Mouse (Mus musculus) kidney, adult 8-10 months (tissue): ENCODE data around the gene Crcp.

Source experiments
- DNase-seq, 2 experiments: peaks; one replicate each; pipeline ENCODE4 v3.0.0; 2022

Crcp gene

DNA sequence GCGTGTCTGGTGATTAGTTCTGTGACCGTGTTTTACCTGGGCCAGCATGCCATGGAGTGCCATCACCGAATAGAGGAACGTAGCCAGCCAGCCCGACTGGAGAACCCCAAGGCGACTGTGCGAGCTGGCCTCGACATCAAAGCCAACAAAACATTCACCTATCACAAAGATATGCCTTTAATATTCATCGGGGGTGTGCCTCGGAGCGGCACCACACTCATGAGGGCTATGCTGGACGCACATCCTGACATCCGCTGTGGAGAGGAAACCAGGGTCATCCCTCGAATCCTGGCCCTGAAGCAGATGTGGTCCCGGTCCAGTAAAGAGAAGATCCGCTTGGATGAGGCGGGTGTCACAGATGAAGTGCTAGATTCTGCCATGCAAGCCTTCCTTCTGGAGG, 72.6 kb downstream of the Crcp start:
- no peak for DNase-seq

DNA sequence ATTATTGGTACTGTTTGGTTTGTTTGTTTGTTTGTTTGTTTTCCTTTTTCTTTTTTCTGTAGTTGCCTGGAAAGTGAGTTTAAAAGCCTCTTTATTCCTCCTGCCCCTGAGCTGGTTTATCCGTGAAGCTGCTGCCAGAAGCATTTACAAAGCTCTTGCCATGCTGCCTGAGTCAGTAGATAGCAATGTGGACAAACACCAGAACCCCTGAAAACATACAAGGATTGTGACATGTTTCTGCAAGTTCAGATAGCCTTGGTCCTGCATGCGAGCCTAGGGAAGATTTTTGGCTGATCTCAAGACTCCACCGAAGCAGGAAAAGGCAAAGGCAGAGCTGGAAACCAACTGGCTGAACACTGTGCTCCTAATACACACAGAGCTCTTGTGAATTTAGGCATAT, 80.3 kb downstream of the Crcp start:
- no peak for DNase-seq
